Mouse (Mus musculus): ENCODE results near the gene Olfr1135.

GRCm38 (mm10) chr2:87626804-87627203 is 46.7 kb downstream of the Olfr1135 start, which contains the start of gene Olfr1131:
- TF ChIP-seq CTCF (IDR thresholded peaks at IDR 0.05; ENCODE audit: low read depth, low read length): no peak
- TF ChIP-seq TAL1 (conservative IDR thresholded peaks at IDR 0.05; ENCODE audit: low read depth, low read length): no peak
